Mouse (Mus musculus) MEL (cell line): ENCODE measurements around the gene Slc39a11. TPM values are rescaled to one million over a fixed set of nuclear protein-coding genes. Genes with fewer than 3 reads are reported as not detected.

Experiments used
- DNase-seq: peaks from one replicate; pipeline ENCODE4 v3.0.0; 2011; ENCODE audit warnings: low read depth, low spot score
- H3K27ac ChIP-seq: 2 replicates; pipeline ENCODE4 v1.5.1; 2012; ENCODE audit warnings: low read depth, mild to moderate bottlenecking, control low read depth, low read length, moderate library complexity; ENCODE audit not compliant: control insufficient read depth
- H3K27me3 ChIP-seq, 2 experiments: fragments of 150-350 bp in 1 of 2; sonication (generic) in 1 of 2; 2 replicates each; pipeline ENCODE4 v1.6.1; 2012; ENCODE audit warnings: low read length in 2 of 2, mild to moderate bottlenecking in 2 of 2, improper control_type of control experiment in 1 of 2, moderate library complexity in 1 of 2; ENCODE audit not compliant: insufficient read depth in 2 of 2, control insufficient read depth in 1 of 2
- H3K36me3 ChIP-seq, 2 experiments: 2 replicates each; pipeline ENCODE4 v1.6.1; 2012 to 2014; ENCODE audit warnings: low read length in 2 of 2, improper control_type of control experiment in 1 of 2, inconsistent platforms in 1 of 2, mild to moderate bottlenecking in 1 of 2; ENCODE audit not compliant: insufficient read depth in 2 of 2, control insufficient read depth in 1 of 2
- H3K4me1 ChIP-seq, 2 experiments: fragments of 150-350 bp in 1 of 2; sonication (generic) in 1 of 2; 2 replicates each; pipeline ENCODE4 v1.6.1; 2012; ENCODE audit warnings: low read length in 2 of 2, improper control_type of control experiment in 1 of 2, mild to moderate bottlenecking in 1 of 2; ENCODE audit not compliant: insufficient read depth in 2 of 2, control insufficient read depth in 1 of 2
- H3K4me3 ChIP-seq, 2 experiments: fragments of 150-350 bp in 1 of 2; sonication (generic) in 1 of 2; 2 replicates each; pipeline ENCODE4 v1.5.1; 2012; ENCODE audit warnings: low read depth in 2 of 2, low read length in 2 of 2, mild to moderate bottlenecking in 2 of 2, moderate library complexity in 2 of 2, control low read depth in 1 of 2, improper control_type of control experiment in 1 of 2; ENCODE audit not compliant: control insufficient read depth in 1 of 2, insufficient read depth in 1 of 2
- H3K79me2 ChIP-seq: 2 replicates; pipeline ENCODE4 v1.6.1; 2012; ENCODE audit warnings: mild to moderate bottlenecking, low read length, moderate library complexity; ENCODE audit not compliant: control insufficient read depth, poor library complexity, insufficient read depth
- H3K9ac ChIP-seq: 2 replicates; pipeline ENCODE4 v1.6.1; 2012; ENCODE audit warnings: low read depth, mild to moderate bottlenecking, control low read depth, low read length, moderate library complexity; ENCODE audit not compliant: control insufficient read depth, poor library complexity, severe bottlenecking
- H3K9me3 ChIP-seq: fragments of 150-350 bp; sonication (generic); replicated peaks from 2 replicates; pipeline ENCODE4 v1.6.1; 2012; ENCODE audit warnings: mild to moderate bottlenecking, low read length, improper control_type of control experiment, moderate library complexity; ENCODE audit not compliant: insufficient read depth
- BHLHE40 ChIP-seq: IDR thresholded peaks from 2 replicates; pipeline ENCODE4 v1.6.1; 2012; ENCODE audit warnings: low read depth, mild to moderate bottlenecking, inconsistent platforms, low read length, improper control_type of control experiment, borderline replicate concordance
- CHD2 ChIP-seq: IDR thresholded peaks from 2 replicates; pipeline ENCODE4 v1.6.1; 2011; ENCODE audit warnings: low read length, improper control_type of control experiment
- CTCF ChIP-seq, 3 experiments: IDR thresholded peaks in 2 of 3; conservative IDR thresholded peaks in 1 of 3; 2 replicates each; pipeline ENCODE4 v1.5.1; 2011 to 2012; ENCODE audit warnings: low read length in 3 of 3, low read depth in 2 of 3, mild to moderate bottlenecking in 2 of 3, improper control_type of control experiment in 1 of 3, inconsistent platforms in 1 of 3, mixed read lengths in 1 of 3, moderate library complexity in 1 of 3; ENCODE audit not compliant: control insufficient read depth in 1 of 3, insufficient read depth in 1 of 3, poor library complexity in 1 of 3, severe bottlenecking in 1 of 3
- GABPA ChIP-seq: IDR thresholded peaks from 2 replicates; pipeline ENCODE4 v1.6.1; 2012; ENCODE audit warnings: low read depth, mild to moderate bottlenecking, inconsistent platforms, low read length, improper control_type of control experiment, moderate library complexity
- GATA1 ChIP-seq: IDR thresholded peaks from 2 replicates; pipeline ENCODE4 v1.6.1; 2011; ENCODE audit warnings: low read depth, low read length, improper control_type of control experiment
- KAT2A ChIP-seq: conservative IDR thresholded peaks from 2 replicates; pipeline ENCODE4 v1.6.1; 2012; ENCODE audit warnings: low read depth, low read length, improper control_type of control experiment, inconsistent platforms
- MAFK ChIP-seq: IDR thresholded peaks from 2 replicates; pipeline ENCODE4 v1.6.1; 2011; ENCODE audit warnings: low read depth, mild to moderate bottlenecking, low read length, improper control_type of control experiment, borderline replicate concordance
- MAZ ChIP-seq: IDR thresholded peaks from 2 replicates; pipeline ENCODE4 v1.6.1; 2012; ENCODE audit warnings: low read depth, mild to moderate bottlenecking, inconsistent platforms, low read length, improper control_type of control experiment
- MEF2A ChIP-seq: IDR thresholded peaks from 2 replicates; pipeline ENCODE4 v1.6.1; 2014; ENCODE audit warnings: low read depth, mild to moderate bottlenecking, inconsistent platforms, low read length, improper control_type of control experiment; ENCODE audit not compliant: poor library complexity, insufficient replicate concordance, severe bottlenecking; ENCODE audit errors: extremely low read depth
- MYB ChIP-seq: IDR thresholded peaks from 2 replicates; pipeline ENCODE4 v1.6.1; 2011; ENCODE audit warnings: mild to moderate bottlenecking, low read depth, low read length, improper control_type of control experiment
- NELFE ChIP-seq: IDR thresholded peaks from 2 replicates; pipeline ENCODE4 v1.6.1; 2011; ENCODE audit warnings: low read depth, low read length, improper control_type of control experiment
- POLR2A ChIP-seq, 2 experiments: IDR thresholded peaks; 2 replicates each; pipeline ENCODE4 v1.6.1; 2011 to 2012; ENCODE audit warnings: low read length in 2 of 2, mild to moderate bottlenecking in 2 of 2, control low read depth in 1 of 2, improper control_type of control experiment in 1 of 2, low read depth in 1 of 2, moderate library complexity in 1 of 2; ENCODE audit not compliant: control insufficient read depth in 1 of 2, insufficient read depth in 1 of 2, poor library complexity in 1 of 2
- POLR2AphosphoS2 ChIP-seq: IDR thresholded peaks from 2 replicates; pipeline ENCODE4 v1.6.1; 2011; ENCODE audit warnings: low read length, improper control_type of control experiment
- POLR2AphosphoS5 ChIP-seq: IDR thresholded peaks from 2 replicates; pipeline ENCODE4 v1.6.1; 2012; ENCODE audit warnings: low read depth, borderline replicate concordance, mild to moderate bottlenecking, inconsistent platforms, low read length, moderate library complexity, mixed read lengths
- SIN3A ChIP-seq: IDR thresholded peaks from 2 replicates; pipeline ENCODE4 v1.6.1; 2012; ENCODE audit warnings: low read length, improper control_type of control experiment, inconsistent platforms
- SMC3 ChIP-seq: IDR thresholded peaks from 2 replicates; pipeline ENCODE4 v1.6.1; 2011; ENCODE audit warnings: low read depth, low read length, improper control_type of control experiment
- USF2 ChIP-seq, 2 experiments: IDR thresholded peaks; 2 replicates each; pipeline ENCODE4 v1.6.1; 2011 to 2012; ENCODE audit warnings: improper control_type of control experiment in 2 of 2, low read length in 2 of 2, borderline replicate concordance in 1 of 2, inconsistent platforms in 1 of 2, low read depth in 1 of 2, mild to moderate bottlenecking in 1 of 2; ENCODE audit not compliant: insufficient read depth in 1 of 2
- ZKSCAN1 ChIP-seq: IDR thresholded peaks from 2 replicates; pipeline ENCODE4 v1.6.1; 2012; ENCODE audit warnings: low read depth, mild to moderate bottlenecking, inconsistent platforms, low read length, improper control_type of control experiment, moderate library complexity
- ZNF384 ChIP-seq: IDR thresholded peaks from 2 replicates; pipeline ENCODE4 v1.6.1; 2012; ENCODE audit warnings: low read depth, mild to moderate bottlenecking, inconsistent platforms, low read length, improper control_type of control experiment
- polyA plus RNA-seq, 2 experiments: library from polyadenylated mRNA; stranded (reverse) in 1 of 2; unstranded in 1 of 2; fragments of >175 nt in 1 of 2; fragments of >200 nt in 1 of 2; gene quantifications; 2 replicates each; pipeline versions ENCODE4 v1.2.1 to v1.2.4; 2012; ENCODE audit warnings: low replicate concordance in 2 of 2, low read depth in 1 of 2; ENCODE audit not compliant: insufficient read length in 2 of 2, insufficient read depth in 1 of 2, missing spikeins in 1 of 2
- total RNA-seq: library from RNA; depleted of rRNA; stranded (reverse); fragments of 300-350 nt; gene quantifications from 2 replicates; pipeline ENCODE4 v1.2.3, GENCODE M21; 2012

The Slc39a11 gene
- total and polyA plus RNA-seq, 3 experiments = 34.2 to 45.6 TPM; not detected in 1

DNA sequence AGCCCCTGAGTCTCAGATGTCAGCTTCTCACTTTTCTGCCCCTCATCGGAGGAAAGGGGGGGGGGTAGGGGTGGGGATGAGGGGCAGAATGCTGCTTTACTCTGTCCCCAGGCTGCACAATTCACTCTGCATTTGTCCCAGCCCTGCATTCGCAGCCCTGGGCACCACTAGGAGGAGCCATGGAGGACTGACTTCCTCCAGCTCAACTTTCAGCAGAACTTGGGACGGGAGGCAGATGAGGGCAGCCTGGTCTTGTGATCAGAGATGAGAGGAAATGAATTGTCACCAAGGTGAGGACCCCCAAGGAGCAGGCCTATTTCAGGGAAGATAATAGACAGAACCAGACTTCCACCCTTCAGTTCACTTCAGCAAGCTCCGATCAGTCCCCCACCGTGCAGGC is 311.3 kb downstream of the Slc39a11 start:
- Histone ChIP-seq H3K9me3 (no peaks in the 10 kb centered on the region), H3K36me3 (no peaks in the 10 kb centered on the region; a peak in 1 of 4 replicates), H3K4me3 (no peak overlapping the region), H3K27ac (no peak overlapping the region), H3K9ac (no peak overlapping the region), H3K4me1 (no peaks in the 10 kb centered on the region; a peak in 1 of 4 replicates), H3K27me3 (no peaks in the 10 kb centered on the region), H3K79me2 (no peaks in the 10 kb centered on the region)
- TF ChIP-seq CHD2 = no peak
- peak in 2 of 3 experiments; percentile 3 to 21; a peak in 1 of 6 replicates for TF ChIP-seq CTCF (IDR thresholded peaks at IDR 0.05 in 2 of 3, conservative IDR thresholded peaks at IDR 0.05 in 1 of 3; ENCODE audit: control insufficient read depth in 1 of 3, insufficient read depth in 1 of 3, low read depth in 2 of 3, low read length in 3 of 3, poor library complexity in 1 of 3, severe bottlenecking in 1 of 3)
- no peak for TF ChIP-seq KAT2A
- no peak for TF ChIP-seq POLR2AphosphoS2
- no peak for DNase-seq

DNA sequence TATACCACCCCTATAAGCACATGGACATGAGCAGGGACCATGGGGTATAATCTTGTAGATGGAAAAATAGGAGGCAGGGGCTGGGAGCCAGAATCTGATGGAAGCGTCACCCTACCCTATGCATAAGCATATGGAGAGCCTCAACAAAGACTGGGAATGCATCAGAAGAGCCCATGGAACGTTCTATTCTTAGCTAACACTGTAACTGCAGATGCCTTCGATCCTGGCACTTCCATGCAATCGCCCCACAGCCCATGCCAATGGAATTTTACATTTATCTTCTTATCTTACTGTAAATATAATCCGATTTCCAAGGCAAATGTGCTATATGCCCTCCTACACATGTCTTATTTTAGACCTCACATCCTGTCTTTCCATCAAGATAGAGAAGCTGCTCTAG is 314.2 kb downstream of the Slc39a11 start:
- no peak overlapping the region for H3K4me3 ChIP-seq
- H3K9ac ChIP-seq = no peak overlapping the region
- H3K36me3 ChIP-seq = no peaks in the 10 kb centered on the region; a peak in 1 of 4 replicates
- no peaks in the 10 kb centered on the region for H3K9me3 ChIP-seq
- no peak for DNase-seq
- H3K27me3 ChIP-seq = no peaks in the 10 kb centered on the region
- no peaks in the 10 kb centered on the region; a peak in 1 of 4 replicates for H3K4me1 ChIP-seq
- TF ChIP-seq MAZ = no peak
- TF ChIP-seq MYB = no peak
- TF ChIP-seq POLR2A (IDR thresholded peaks at IDR 0.05; ENCODE audit: control insufficient read depth in 1 of 2, insufficient read depth in 1 of 2, low read depth in 1 of 2, low read length in 2 of 2, poor library complexity in 1 of 2) = no peak
- TF ChIP-seq SIN3A = no peak
- no peak for TF ChIP-seq ZKSCAN1
- no peak for TF ChIP-seq ZNF384
- TF ChIP-seq USF2 (IDR thresholded peaks at IDR 0.05; ENCODE audit: borderline replicate concordance in 1 of 2, insufficient read depth in 1 of 2, low read depth in 1 of 2, low read length in 2 of 2) = no peak
- no peak for TF ChIP-seq CHD2
- no peak for TF ChIP-seq SMC3
- no peak for TF ChIP-seq GATA1
- no peak for TF ChIP-seq GABPA
- TF ChIP-seq MAFK = no peak
- TF ChIP-seq MEF2A = no peak
- TF ChIP-seq NELFE = no peak
- no peak for TF ChIP-seq POLR2AphosphoS5
- no peak for TF ChIP-seq BHLHE40
- TF ChIP-seq CTCF (IDR thresholded peaks at IDR 0.05 in 2 of 3, conservative IDR thresholded peaks at IDR 0.05 in 1 of 3; ENCODE audit: control insufficient read depth in 1 of 3, insufficient read depth in 1 of 3, low read depth in 2 of 3, low read length in 3 of 3, poor library complexity in 1 of 3, severe bottlenecking in 1 of 3) = no peak
- TF ChIP-seq, all 39 proteins: peak for 0
- no peaks in the 10 kb centered on the region for H3K79me2 ChIP-seq
- H3K27ac ChIP-seq = no peak overlapping the region
